Mouse (Mus musculus) lung, postnatal 36 days (tissue): Measurements from ENCODE around the gene Gm42688.
A peak's percentile ranks its signal among the peaks of the same experiment; 100 is the strongest.

Experiments used
- DNase-seq: peaks from one replicate; pipeline ENCODE4 v3.0.0; 2022; ENCODE audit warnings: mixed read lengths

The Gm42688 gene

GRCm38 (mm10) chr6:83086121-83087035 lies 15.0 kb upstream of the Gm42688 start, which contains the start of gene Lbx2:
Gene Lbx2, plus strand, starts transcription at chr6:83086367.
- DNase-seq, result no peak

GRCm38 (mm10) chr6:83087205-83087925 lies 14.1 kb upstream of the Gm42688 start:
- peak; percentile 43 for DNase-seq

GRCm38 (mm10) chr6:83087926-83088260 lies 13.5 kb upstream of the Gm42688 start:
- DNase-seq, result no peak

- no peak for DNase-seq
These were observed 8.8 kb upstream of the Gm42688 start for GRCm38 (mm10) chr6:83092416-83093127.

- no peak for DNase-seq
These were observed 5.4 kb upstream of the Gm42688 start for GRCm38 (mm10) chr6:83095968-83096367.

- no peak for DNase-seq
These were observed 3.0 kb upstream of the Gm42688 start for GRCm38 (mm10) chr6:83098411-83098810.

GRCm38 (mm10) chr6:83101688-83102556 lies 505 bp downstream of the Gm42688 start:
- peak; percentile 59 for DNase-seq

- DNase-seq, result no peak
These were observed 1.8 kb downstream of the Gm42688 start for GRCm38 (mm10) chr6:83103130-83103650.

GRCm38 (mm10) chr6:83104158-83104557 lies 2.7 kb downstream of the Gm42688 start:
- no peak for DNase-seq

- peak; percentile 87 for DNase-seq
These were observed 6.4 kb downstream of the Gm42688 start for GRCm38 (mm10) chr6:83107566-83108400.

GRCm38 (mm10) chr6:83108762-83109668 lies 7.6 kb downstream of the Gm42688 start, which contains the start of gene Mrpl53:
Gene Mrpl53, plus strand, starts transcription at chr6:83109040.
- peak; percentile 82 for DNase-seq

GRCm38 (mm10) chr6:83111510-83112136 lies 10.2 kb downstream of the Gm42688 start:
- no peak for DNase-seq

- DNase-seq, result peak; percentile 96
These were observed 13.7 kb downstream of the Gm42688 start, which contains the start of gene Mogs for GRCm38 (mm10) chr6:83115011-83115671. Gene Mogs, plus strand, starts transcription at chr6:83115496.

- no peak for DNase-seq
These were observed 14.4 kb downstream of the Gm42688 start for GRCm38 (mm10) chr6:83115682-83116372.

- no peak for DNase-seq
These were observed 15.2 kb downstream of the Gm42688 start for GRCm38 (mm10) chr6:83116373-83117164.

- DNase-seq, result no peak
These were observed 15.7 kb downstream of the Gm42688 start for GRCm38 (mm10) chr6:83117165-83117438.

- no peak for DNase-seq
These were observed 16.2 kb downstream of the Gm42688 start for GRCm38 (mm10) chr6:83117616-83118015.
